Mouse (Mus musculus) E14TG2a.4 (cell line): ENCODE data around the gene 1700057G04Rik.

Experiments
- H3K27me3 ChIP-seq: 2 replicates; pipeline ENCODE4 v1.6.1; 2014; ENCODE audit warnings: low read length, control low read depth; ENCODE audit not compliant: insufficient read depth
- H3K36me3 ChIP-seq: 2 replicates; pipeline ENCODE4 v1.6.1; 2014; ENCODE audit warnings: low read length, control low read depth; ENCODE audit not compliant: insufficient read depth
- H3K4me1 ChIP-seq: replicated peaks from 2 replicates; pipeline ENCODE4 v1.6.1; 2014; ENCODE audit warnings: low read depth, low read length, control low read depth
- H3K4me3 ChIP-seq: replicated peaks from 2 replicates; pipeline ENCODE4 v1.5.1; 2014; ENCODE audit warnings: mild to moderate bottlenecking, low read length
- H3K9me3 ChIP-seq: 2 replicates; pipeline ENCODE4 v1.6.1; 2014; ENCODE audit warnings: low read length, control low read depth
- CTCF ChIP-seq: conservative IDR thresholded peaks from 2 replicates; pipeline ENCODE4 v1.5.1; 2014; ENCODE audit warnings: low read length
- NANOG ChIP-seq: IDR thresholded peaks from 2 replicates; pipeline ENCODE4 v1.6.1; 2014; ENCODE audit warnings: borderline replicate concordance, low read length, mixed read lengths
- POU5F1 ChIP-seq: IDR thresholded peaks from 2 replicates; pipeline ENCODE4 v1.6.1; 2014; ENCODE audit warnings: low read length, borderline replicate concordance

Gene 1700057G04Rik

GRCm38 (mm10) chr9:92331383-92331782 is 22.2 kb downstream of the 1700057G04Rik start:
- Histone ChIP-seq H3K27me3 (no peaks in the 10 kb centered on the region), H3K9me3 (no peaks in the 10 kb centered on the region), H3K4me1 (peaks cover 3% of the 10 kb centered on the region; the same call in 1 of the 2 replicates)

GRCm38 (mm10) chr9:92334845-92335244 is 25.7 kb downstream of the 1700057G04Rik start:
- H3K4me1 ChIP-seq: no peaks in the 10 kb centered on the region
- TF ChIP-seq NANOG (no peak), POU5F1 (no peak), CTCF (no peak)

More at GRCm38 (mm10) chr9:92331383-92331782, 22.2 kb downstream of the 1700057G04Rik start:
- Histone ChIP-seq H3K4me3 (no peak overlapping the region), H3K36me3 (no peaks in the 10 kb centered on the region)
- TF ChIP-seq NANOG: no peak
- TF ChIP-seq POU5F1: no peak
- no peak for TF ChIP-seq CTCF

GRCm38 (mm10) chr9:92335277-92335818 is 26.2 kb downstream of the 1700057G04Rik start:
- Histone ChIP-seq H3K4me1 (no peaks in the 10 kb centered on the region), H3K36me3 (no peaks in the 10 kb centered on the region), H3K4me3 (no peak overlapping the region), H3K9me3 (no peaks in the 10 kb centered on the region), H3K27me3 (no peaks in the 10 kb centered on the region)
- no peak for TF ChIP-seq POU5F1
- no peak for TF ChIP-seq CTCF
- no peak for TF ChIP-seq NANOG

More at GRCm38 (mm10) chr9:92334845-92335244, 25.7 kb downstream of the 1700057G04Rik start:
- H3K27me3 ChIP-seq: no peaks in the 10 kb centered on the region
- no peaks in the 10 kb centered on the region for H3K9me3 ChIP-seq
- H3K4me3 ChIP-seq: no peak overlapping the region
- no peaks in the 10 kb centered on the region for H3K36me3 ChIP-seq

DNA sequence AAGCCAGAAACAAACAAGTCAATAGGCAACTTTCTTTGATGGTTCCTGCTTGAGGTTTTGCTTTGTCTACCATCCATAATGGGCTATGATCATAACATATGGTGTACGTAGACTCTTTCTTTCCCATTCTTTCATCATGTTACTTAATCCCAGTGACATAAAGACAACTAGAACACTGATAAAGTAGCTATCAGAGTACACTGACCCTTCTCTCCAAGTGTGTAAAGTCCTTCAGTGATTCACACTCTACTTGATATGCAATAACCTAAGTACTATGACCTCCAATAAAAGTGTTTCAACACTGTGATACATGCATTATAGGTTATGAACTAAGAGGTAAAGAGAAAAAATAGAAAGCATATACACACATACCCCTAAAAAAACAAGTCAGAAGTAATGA is 27.9 kb downstream of the 1700057G04Rik start:
- H3K9me3 ChIP-seq: no peaks in the 10 kb centered on the region
- no peaks in the 10 kb centered on the region for H3K36me3 ChIP-seq
- TF ChIP-seq NANOG (no peak), POU5F1 (no peak), CTCF (no peak)
- no peaks in the 10 kb centered on the region for H3K4me1 ChIP-seq
- no peaks in the 10 kb centered on the region for H3K27me3 ChIP-seq
- no peak overlapping the region for H3K4me3 ChIP-seq

DNA sequence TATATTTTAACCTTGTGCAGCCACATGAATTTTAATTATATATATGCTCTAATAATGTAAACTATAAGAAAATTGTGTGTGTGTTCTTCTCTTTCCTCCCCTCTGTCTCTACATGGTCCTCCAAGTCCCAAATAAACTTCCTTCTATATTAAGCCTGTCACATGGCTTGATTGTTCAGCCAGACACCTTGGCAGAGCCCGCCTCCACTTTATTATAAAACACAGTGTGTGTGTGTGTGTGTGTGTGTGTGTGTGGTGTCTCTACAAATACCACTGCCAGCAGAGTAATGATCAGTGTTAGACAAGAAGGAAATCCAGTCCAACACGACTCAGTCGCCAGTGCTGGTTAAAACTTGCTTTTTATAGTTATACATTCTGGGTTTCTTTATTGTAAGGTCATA is 28.5 kb downstream of the 1700057G04Rik start:
- no peaks in the 10 kb centered on the region for H3K9me3 ChIP-seq
- H3K4me3 ChIP-seq: no peak overlapping the region
- no peaks in the 10 kb centered on the region for H3K27me3 ChIP-seq
- H3K4me1 ChIP-seq: no peaks in the 10 kb centered on the region
- TF ChIP-seq POU5F1 (no peak), CTCF (no peak), NANOG (no peak)
- H3K36me3 ChIP-seq: no peaks in the 10 kb centered on the region

DNA sequence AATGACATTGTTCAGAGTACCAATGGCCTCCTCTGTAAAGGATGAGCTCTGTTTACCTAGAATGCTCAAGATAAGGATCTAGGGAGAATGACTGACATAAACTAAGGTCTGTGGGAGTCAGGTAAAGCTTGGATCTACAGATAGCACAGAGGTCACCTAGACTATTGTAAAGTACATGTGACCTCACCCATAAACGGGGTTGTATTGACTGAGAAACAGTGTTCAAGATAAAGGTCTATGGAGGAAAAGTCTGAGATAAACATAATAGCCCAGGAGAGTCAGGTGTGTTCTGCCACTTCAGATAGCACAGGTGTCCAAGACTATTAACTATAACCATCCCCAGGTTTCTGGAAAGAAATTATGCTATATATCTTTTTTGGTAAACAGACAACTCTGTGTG is 29.8 kb downstream of the 1700057G04Rik start:
- Histone ChIP-seq H3K36me3 (no peaks in the 10 kb centered on the region), H3K4me1 (no peaks in the 10 kb centered on the region), H3K27me3 (no peaks in the 10 kb centered on the region), H3K4me3 (no peak overlapping the region), H3K9me3 (no peaks in the 10 kb centered on the region)
- TF ChIP-seq NANOG: no peak
- TF ChIP-seq POU5F1: no peak
- no peak for TF ChIP-seq CTCF

DNA sequence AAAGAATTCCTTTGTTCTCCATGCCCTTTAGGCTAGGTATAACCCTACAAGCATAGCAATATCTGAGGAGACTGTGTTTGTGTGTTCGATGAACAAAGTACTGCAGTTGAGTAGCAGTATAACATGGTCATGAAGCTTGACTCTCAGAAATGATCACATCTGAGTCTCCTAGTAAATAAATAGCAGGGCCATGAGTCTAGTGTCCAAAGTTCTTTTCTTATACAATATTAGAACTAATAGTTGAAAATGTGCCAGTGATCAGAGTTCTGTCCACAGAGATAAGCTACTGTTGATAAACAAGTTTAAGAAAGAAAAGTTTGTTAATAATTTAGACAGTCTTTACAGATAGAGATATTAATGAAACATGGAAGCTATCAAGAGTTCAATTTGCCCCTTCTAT is 42.7 kb downstream of the 1700057G04Rik start:
- no peak overlapping the region for H3K4me3 ChIP-seq
- H3K27me3 ChIP-seq: no peaks in the 10 kb centered on the region
- no peaks in the 10 kb centered on the region for H3K4me1 ChIP-seq
- H3K36me3 ChIP-seq: no peaks in the 10 kb centered on the region
- peaks cover 6% of the 10 kb centered on the region; the same call in 1 of the 2 replicates for H3K9me3 ChIP-seq
- no peak for TF ChIP-seq CTCF

DNA sequence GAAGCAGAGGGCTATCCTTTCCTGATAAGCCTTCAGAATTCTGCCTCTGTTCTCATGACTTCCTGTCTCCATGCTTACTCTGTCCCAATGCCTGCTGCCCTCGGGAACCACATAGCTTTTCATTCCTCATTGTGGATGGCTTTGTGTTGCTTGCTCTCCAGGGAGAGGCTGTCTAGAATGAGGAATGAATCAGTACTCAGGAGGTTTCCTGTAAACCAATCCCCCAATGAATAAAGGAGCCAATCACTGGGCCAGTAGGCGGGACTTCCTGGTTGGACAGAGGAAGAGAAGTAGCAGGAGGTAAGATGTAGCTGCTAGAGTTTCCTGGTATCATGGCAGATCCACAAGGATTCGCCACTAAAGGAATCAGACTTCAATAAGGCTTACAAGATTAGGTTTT is 44.1 kb downstream of the 1700057G04Rik start:
- Histone ChIP-seq H3K4me3 (no peak overlapping the region), H3K9me3 (peaks cover 6% of the 10 kb centered on the region; the same call in 1 of the 2 replicates), H3K4me1 (no peaks in the 10 kb centered on the region), H3K36me3 (no peaks in the 10 kb centered on the region), H3K27me3 (no peaks in the 10 kb centered on the region)
- TF ChIP-seq CTCF: no peak
- no peak for TF ChIP-seq POU5F1
- TF ChIP-seq NANOG: no peak

GRCm38 (mm10) chr9:92360691-92361310 is 51.6 kb downstream of the 1700057G04Rik start:
- no peaks in the 10 kb centered on the region for H3K27me3 ChIP-seq
- H3K4me1 ChIP-seq: no peaks in the 10 kb centered on the region
- H3K9me3 ChIP-seq: no peaks in the 10 kb centered on the region
- no peaks in the 10 kb centered on the region for H3K36me3 ChIP-seq
- H3K4me3 ChIP-seq: no peak overlapping the region
- no peak for TF ChIP-seq CTCF
- no peak for TF ChIP-seq POU5F1
- TF ChIP-seq NANOG: no peak
